Mouse (Mus musculus): ENCODE results near the gene Lce6a. TPM values are rescaled to one million over a fixed set of nuclear protein-coding genes. Genes with fewer than 3 reads are reported as not detected.

The Lce6a gene
- total and polyA plus RNA-seq, 3 experiments = not detected

GRCm38 (mm10) chr3:92587190-92587589 lies 34.3 kb downstream of the Lce6a start:
- Histone ChIP-seq H3K27ac (ENCODE audit: control insufficient read depth, low read depth, low read length) (no peak overlapping the region), H3K4me1 (ENCODE audit: control insufficient read depth in 1 of 2, insufficient read depth in 2 of 2, low read length in 2 of 2) (no peaks in the 10 kb centered on the region), H3K79me2 (ENCODE audit: control insufficient read depth, insufficient read depth, low read length, poor library complexity) (no peaks in the 10 kb centered on the region), H3K4me3 (ENCODE audit: control insufficient read depth in 1 of 2, insufficient read depth in 1 of 2, low read depth in 2 of 2, low read length in 2 of 2) (no peak overlapping the region), H3K9me3 (replicated peaks; ENCODE audit: insufficient read depth, low read length) (no peaks in the 10 kb centered on the region), H3K9ac (ENCODE audit: control insufficient read depth, low read depth, low read length, poor library complexity, severe bottlenecking) (no peak overlapping the region), H3K36me3 (ENCODE audit: control insufficient read depth in 1 of 2, insufficient read depth in 2 of 2, low read length in 2 of 2) (no peaks in the 10 kb centered on the region), H3K27me3 (ENCODE audit: control insufficient read depth in 1 of 2, insufficient read depth in 2 of 2, low read length in 2 of 2) (no peaks in the 10 kb centered on the region)
- TF ChIP-seq E2F4 (IDR thresholded peaks at IDR 0.05; ENCODE audit: borderline replicate concordance, low read depth, low read length) = no peak
- TF ChIP-seq USF1 (IDR thresholded peaks at IDR 0.05; ENCODE audit: low read depth, low read length) = no peak
- DNase-seq (ENCODE audit: low read depth, low spot score) = no peak

GRCm38 (mm10) chr3:92585055-92585454 lies 36.4 kb downstream of the Lce6a start:
- no peak overlapping the region for H3K9ac ChIP-seq (ENCODE audit: control insufficient read depth, low read depth, low read length, poor library complexity, severe bottlenecking)
- H3K27me3 ChIP-seq (ENCODE audit: control insufficient read depth in 1 of 2, insufficient read depth in 2 of 2, low read length in 2 of 2) = no peaks in the 10 kb centered on the region
- H3K79me2 ChIP-seq (ENCODE audit: control insufficient read depth, insufficient read depth, low read length, poor library complexity) = no peaks in the 10 kb centered on the region
- H3K9me3 ChIP-seq (replicated peaks; ENCODE audit: insufficient read depth, low read length) = no peaks in the 10 kb centered on the region
- no peak overlapping the region for H3K27ac ChIP-seq (ENCODE audit: control insufficient read depth, low read depth, low read length)
- TF ChIP-seq HCFC1 (IDR thresholded peaks at IDR 0.05; ENCODE audit: low read depth, low read length) (no peak), GABPA (IDR thresholded peaks at IDR 0.05; ENCODE audit: low read depth, low read length) (no peak)
- H3K36me3 ChIP-seq (ENCODE audit: control insufficient read depth in 1 of 2, insufficient read depth in 2 of 2, low read length in 2 of 2) = no peaks in the 10 kb centered on the region
- no peak overlapping the region for H3K4me3 ChIP-seq (ENCODE audit: control insufficient read depth in 1 of 2, insufficient read depth in 1 of 2, low read depth in 2 of 2, low read length in 2 of 2)
- DNase-seq (ENCODE audit: low read depth, low spot score) = no peak
- no peaks in the 10 kb centered on the region for H3K4me1 ChIP-seq (ENCODE audit: control insufficient read depth in 1 of 2, insufficient read depth in 2 of 2, low read length in 2 of 2)

- no peaks in the 10 kb centered on the region for H3K27me3 ChIP-seq (ENCODE audit: control insufficient read depth in 1 of 2, insufficient read depth in 2 of 2, low read length in 2 of 2)
- no peaks in the 10 kb centered on the region for H3K79me2 ChIP-seq (ENCODE audit: control insufficient read depth, insufficient read depth, low read length, poor library complexity)
- no peak overlapping the region for H3K27ac ChIP-seq (ENCODE audit: control insufficient read depth, low read depth, low read length)
- H3K4me1 ChIP-seq (ENCODE audit: control insufficient read depth in 1 of 2, insufficient read depth in 2 of 2, low read length in 2 of 2) = no peaks in the 10 kb centered on the region
- DNase-seq (ENCODE audit: low read depth, low spot score) = no peak
- H3K36me3 ChIP-seq (ENCODE audit: control insufficient read depth in 1 of 2, insufficient read depth in 2 of 2, low read length in 2 of 2) = no peaks in the 10 kb centered on the region
- no peak overlapping the region for H3K4me3 ChIP-seq (ENCODE audit: control insufficient read depth in 1 of 2, insufficient read depth in 1 of 2, low read depth in 2 of 2, low read length in 2 of 2)
- no peaks in the 10 kb centered on the region for H3K9me3 ChIP-seq (replicated peaks; ENCODE audit: insufficient read depth, low read length)
- TF ChIP-seq MXI1 (IDR thresholded peaks at IDR 0.05; ENCODE audit: low read depth, low read length) (no peak), TAL1 (IDR thresholded peaks at IDR 0.05; ENCODE audit: low read length) (no peak), MAFK (IDR thresholded peaks at IDR 0.05; ENCODE audit: borderline replicate concordance, low read depth, low read length) (no peak), EP300 (IDR thresholded peaks at IDR 0.05; ENCODE audit: low read depth in 1 of 2, low read length in 2 of 2) (no peak), CHD1 (IDR thresholded peaks at IDR 0.05; ENCODE audit: low read depth, low read length) (no peak), USF2 (IDR thresholded peaks at IDR 0.05; ENCODE audit: borderline replicate concordance in 1 of 2, insufficient read depth in 1 of 2, low read depth in 1 of 2, low read length in 2 of 2) (no peak), RAD21 (IDR thresholded peaks at IDR 0.05; ENCODE audit: low read depth, low read length) (no peak), CTCF (IDR thresholded peaks at IDR 0.05 in 2 of 3, conservative IDR thresholded peaks at IDR 0.05 in 1 of 3; ENCODE audit: control insufficient read depth in 1 of 3, insufficient read depth in 1 of 3, low read depth in 2 of 3, low read length in 3 of 3, poor library complexity in 1 of 3, severe bottlenecking in 1 of 3) (no peak), ZKSCAN1 (IDR thresholded peaks at IDR 0.05; ENCODE audit: low read depth, low read length) (no peak), MYB (IDR thresholded peaks at IDR 0.05; ENCODE audit: low read depth, low read length) (no peak), HCFC1 (IDR thresholded peaks at IDR 0.05; ENCODE audit: low read depth, low read length) (no peak), BHLHE40 (IDR thresholded peaks at IDR 0.05; ENCODE audit: borderline replicate concordance, low read depth, low read length) (no peak), TCF12 (IDR thresholded peaks at IDR 0.05; ENCODE audit: low read depth, low read length) (no peak)
- H3K9ac ChIP-seq (ENCODE audit: control insufficient read depth, low read depth, low read length, poor library complexity, severe bottlenecking) = no peak overlapping the region
Measured at GRCm38 (mm10) chr3:92583164-92583826, 38.2 kb downstream of the Lce6a start.

Measured in MEL (cell line).